Mouse (Mus musculus) E14TG2a.4 (cell line): ENCODE data around the gene March10.

Experiments
- H3K27me3 ChIP-seq: 2 replicates; pipeline ENCODE4 v1.6.1; 2014; ENCODE audit warnings: low read length, control low read depth; ENCODE audit not compliant: insufficient read depth
- H3K36me3 ChIP-seq: 2 replicates; pipeline ENCODE4 v1.6.1; 2014; ENCODE audit warnings: low read length, control low read depth; ENCODE audit not compliant: insufficient read depth
- H3K4me1 ChIP-seq: replicated peaks from 2 replicates; pipeline ENCODE4 v1.6.1; 2014; ENCODE audit warnings: low read depth, low read length, control low read depth
- H3K4me3 ChIP-seq: replicated peaks from 2 replicates; pipeline ENCODE4 v1.5.1; 2014; ENCODE audit warnings: mild to moderate bottlenecking, low read length
- H3K9me3 ChIP-seq: 2 replicates; pipeline ENCODE4 v1.6.1; 2014; ENCODE audit warnings: low read length, control low read depth
- CTCF ChIP-seq: conservative IDR thresholded peaks from 2 replicates; pipeline ENCODE4 v1.5.1; 2014; ENCODE audit warnings: low read length
- NANOG ChIP-seq: IDR thresholded peaks from 2 replicates; pipeline ENCODE4 v1.6.1; 2014; ENCODE audit warnings: borderline replicate concordance, low read length, mixed read lengths
- POU5F1 ChIP-seq: IDR thresholded peaks from 2 replicates; pipeline ENCODE4 v1.6.1; 2014; ENCODE audit warnings: low read length, borderline replicate concordance

The March10 gene

GRCm38 (mm10) chr11:105331129-105331528 is 125.4 kb downstream of the March10 start:
- Histone ChIP-seq H3K4me1 (peaks cover 32% of the 10 kb centered on the region), H3K9me3 (no peaks in the 10 kb centered on the region), H3K27me3 (peaks cover 32% of the 10 kb centered on the region), H3K36me3 (no peaks in the 10 kb centered on the region), H3K4me3 (no peak overlapping the region)
- TF ChIP-seq NANOG (no peak), CTCF (no peak), POU5F1 (no peak)

GRCm38 (mm10) chr11:105329962-105330361 is 126.6 kb downstream of the March10 start:
- TF ChIP-seq CTCF, result no peak
- TF ChIP-seq NANOG, result no peak
- no peak for TF ChIP-seq POU5F1
- H3K4me3 ChIP-seq, result no peak overlapping the region
- H3K27me3 ChIP-seq, result peaks cover 30% of the 10 kb centered on the region
- H3K36me3 ChIP-seq, result no peaks in the 10 kb centered on the region
- peaks cover 32% of the 10 kb centered on the region for H3K4me1 ChIP-seq
- no peaks in the 10 kb centered on the region for H3K9me3 ChIP-seq

GRCm38 (mm10) chr11:105327101-105327500 is 129.4 kb downstream of the March10 start:
- H3K4me1 ChIP-seq, result peaks cover 20% of the 10 kb centered on the region
- H3K27me3 ChIP-seq, result peaks cover 30% of the 10 kb centered on the region

GRCm38 (mm10) chr11:105323530-105323929 is 133.0 kb downstream of the March10 start:
- no peaks in the 10 kb centered on the region for H3K36me3 ChIP-seq
- peaks cover 11% of the 10 kb centered on the region for H3K4me1 ChIP-seq
- peaks cover 7% of the 10 kb centered on the region for H3K27me3 ChIP-seq
- TF ChIP-seq POU5F1, result no peak
- no peak for TF ChIP-seq CTCF
- no peak for TF ChIP-seq NANOG
- H3K9me3 ChIP-seq, result no peaks in the 10 kb centered on the region
- H3K4me3 ChIP-seq, result no peak overlapping the region

More at GRCm38 (mm10) chr11:105327101-105327500, 129.4 kb downstream of the March10 start:
- Histone ChIP-seq H3K4me3 (no peak overlapping the region), H3K36me3 (no peaks in the 10 kb centered on the region), H3K9me3 (no peaks in the 10 kb centered on the region)
- TF ChIP-seq NANOG, result no peak
- TF ChIP-seq CTCF, result no peak
- TF ChIP-seq POU5F1, result no peak

GRCm38 (mm10) chr11:105321090-105321489 is 135.4 kb downstream of the March10 start:
- no peaks in the 10 kb centered on the region for H3K36me3 ChIP-seq
- no peak overlapping the region for H3K4me3 ChIP-seq
- TF ChIP-seq CTCF, result no peak
- TF ChIP-seq POU5F1, result no peak
- TF ChIP-seq NANOG, result no peak
- no peaks in the 10 kb centered on the region; the same call in 1 of the 2 replicates for H3K4me1 ChIP-seq
- H3K27me3 ChIP-seq, result 0 out of 2 replicates have a peak, but pooled peaks cover under 1% of the 10 kb centered on the region
- no peaks in the 10 kb centered on the region for H3K9me3 ChIP-seq

GRCm38 (mm10) chr11:105317769-105318168 is 138.8 kb downstream of the March10 start:
- H3K27me3 ChIP-seq, result peaks cover 9% of the 10 kb centered on the region; the same call in 1 of the 2 replicates
- H3K4me1 ChIP-seq, result peaks cover 16% of the 10 kb centered on the region
- H3K36me3 ChIP-seq, result no peaks in the 10 kb centered on the region
- no peak for TF ChIP-seq CTCF
- no peak for TF ChIP-seq POU5F1
- TF ChIP-seq NANOG, result no peak
- H3K9me3 ChIP-seq, result no peaks in the 10 kb centered on the region
- H3K4me3 ChIP-seq, result no peak overlapping the region

GRCm38 (mm10) chr11:105316121-105316520 is 140.4 kb downstream of the March10 start:
- Histone ChIP-seq H3K4me1 (peaks cover 28% of the 10 kb centered on the region), H3K27me3 (peaks cover 13% of the 10 kb centered on the region), H3K4me3 (no peak overlapping the region), H3K36me3 (no peaks in the 10 kb centered on the region), H3K9me3 (no peaks in the 10 kb centered on the region)
- TF ChIP-seq CTCF (no peak), NANOG (no peak), POU5F1 (no peak)

GRCm38 (mm10) chr11:105315296-105315695 is 141.2 kb downstream of the March10 start:
- Histone ChIP-seq H3K36me3 (no peaks in the 10 kb centered on the region), H3K4me1 (peaks cover 28% of the 10 kb centered on the region), H3K4me3 (no peak overlapping the region), H3K27me3 (peaks cover 13% of the 10 kb centered on the region), H3K9me3 (no peaks in the 10 kb centered on the region)
- TF ChIP-seq POU5F1 (no peak), NANOG (no peak), CTCF (no peak)

GRCm38 (mm10) chr11:105313633-105314014 is 142.9 kb downstream of the March10 start:
- Histone ChIP-seq H3K9me3 (no peaks in the 10 kb centered on the region), H3K4me1 (peaks cover 28% of the 10 kb centered on the region), H3K27me3 (peaks cover 13% of the 10 kb centered on the region), H3K4me3 (no peak overlapping the region), H3K36me3 (no peaks in the 10 kb centered on the region)
- TF ChIP-seq CTCF, result no peak
